Mouse (Mus musculus): Measurements from ENCODE around the gene Wscd2.

- TF ChIP-seq POLR2A (IDR thresholded peaks at IDR 0.05; ENCODE audit: control insufficient read depth in 1 of 2, insufficient read depth in 1 of 2, low read depth in 1 of 2, low read length in 2 of 2, poor library complexity in 1 of 2) (no peak), RCOR1 (IDR thresholded peaks at IDR 0.05; ENCODE audit: low read depth, low read length) (no peak), CTCF (IDR thresholded peaks at IDR 0.05 in 2 of 3, conservative IDR thresholded peaks at IDR 0.05 in 1 of 3; ENCODE audit: control insufficient read depth in 1 of 3, insufficient read depth in 1 of 3, low read depth in 2 of 3, low read length in 3 of 3, poor library complexity in 1 of 3, severe bottlenecking in 1 of 3) (no peak), TBP (IDR thresholded peaks at IDR 0.05; ENCODE audit: low read depth, low read length) (no peak), SMC3 (IDR thresholded peaks at IDR 0.05; ENCODE audit: low read depth, low read length) (no peak), ZNF384 (IDR thresholded peaks at IDR 0.05; ENCODE audit: low read depth, low read length) (no peak), BHLHE40 (IDR thresholded peaks at IDR 0.05; ENCODE audit: borderline replicate concordance, low read depth, low read length) (no peak), E2F4 (IDR thresholded peaks at IDR 0.05; ENCODE audit: borderline replicate concordance, low read depth, low read length) (no peak), EP300 (IDR thresholded peaks at IDR 0.05; ENCODE audit: low read depth in 1 of 2, low read length in 2 of 2) (no peak)
Measured at GRCm38 (mm10) chr5:113620999-113621398, 130.9 kb downstream of the Wscd2 start.
